Mouse (Mus musculus) E14TG2a.4 (cell line): Measurements from ENCODE around the gene Rtp3.

Experiments
- CTCF ChIP-seq: conservative IDR thresholded peaks from 2 replicates; pipeline ENCODE4 v1.5.1; 2014; ENCODE audit warnings: low read length
- NANOG ChIP-seq: IDR thresholded peaks from 2 replicates; pipeline ENCODE4 v1.6.1; 2014; ENCODE audit warnings: borderline replicate concordance, low read length, mixed read lengths
- POU5F1 ChIP-seq: IDR thresholded peaks from 2 replicates; pipeline ENCODE4 v1.6.1; 2014; ENCODE audit warnings: low read length, borderline replicate concordance

DNA sequence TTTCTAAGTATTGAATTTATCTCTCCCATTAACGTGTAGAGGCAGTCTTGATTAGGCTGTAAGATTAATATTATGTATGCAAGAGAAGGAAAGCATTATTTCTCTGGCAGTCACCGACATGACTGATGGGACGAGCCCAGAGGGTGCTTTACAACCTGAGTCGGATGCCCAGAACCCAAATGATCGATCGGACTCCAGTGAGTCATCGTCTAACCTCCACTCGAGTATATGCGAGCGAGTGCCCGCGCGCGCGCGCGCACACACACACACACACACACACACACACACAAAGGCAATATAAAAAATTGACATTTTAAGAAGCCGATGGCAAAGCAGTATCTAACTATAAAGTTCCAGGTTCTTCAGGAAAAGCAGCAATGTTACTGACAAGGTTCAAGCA lies 45.0 kb downstream of the Rtp3 start:
- TF ChIP-seq CTCF (no peak), NANOG (no peak), POU5F1 (no peak)
